Mouse (Mus musculus): ENCODE results near the gene 4930404N11Rik.
A peak's percentile ranks its signal among the peaks of the same experiment; 100 is the strongest.

Gene 4930404N11Rik

GRCm38 (mm10) chr10:81365672-81366476 is at the start of gene 4930404N11Rik:
Gene 4930404N11Rik (minus strand): TSS chr10:81365816.
- no peak for DNase-seq (ENCODE audit: low read depth)

GRCm38 (mm10) chr10:81415146-81415545 is 49.5 kb upstream of the 4930404N11Rik start:
- no peak for DNase-seq (ENCODE audit: low read depth)

GRCm38 (mm10) chr10:81414682-81415081 is 49.1 kb upstream of the 4930404N11Rik start:
- DNase-seq (ENCODE audit: low read depth) = no peak

GRCm38 (mm10) chr10:81413310-81414261 is 48.0 kb upstream of the 4930404N11Rik start:
- no peak for DNase-seq (ENCODE audit: low read depth)

- no peak for DNase-seq (ENCODE audit: low read depth)
These were observed 47.1 kb upstream of the 4930404N11Rik start for GRCm38 (mm10) chr10:81412586-81413309.

- DNase-seq (ENCODE audit: low read depth) = no peak
These were observed 46.1 kb upstream of the 4930404N11Rik start for GRCm38 (mm10) chr10:81411471-81412400.

GRCm38 (mm10) chr10:81410981-81411380 is 45.4 kb upstream of the 4930404N11Rik start:
- DNase-seq (ENCODE audit: low read depth) = no peak

- no peak for DNase-seq (ENCODE audit: low read depth)
These were observed 44.7 kb upstream of the 4930404N11Rik start for GRCm38 (mm10) chr10:81410350-81410749.

GRCm38 (mm10) chr10:81409330-81409729 is 43.7 kb upstream of the 4930404N11Rik start:
- DNase-seq (ENCODE audit: low read depth) = peak; percentile 52

GRCm38 (mm10) chr10:81408871-81409291 is 43.3 kb upstream of the 4930404N11Rik start:
- DNase-seq (ENCODE audit: low read depth) = peak; percentile 88

GRCm38 (mm10) chr10:81408424-81408729 is 42.8 kb upstream of the 4930404N11Rik start:
- no peak for DNase-seq (ENCODE audit: low read depth)

GRCm38 (mm10) chr10:81407539-81408423 is 42.2 kb upstream of the 4930404N11Rik start:
- DNase-seq (ENCODE audit: low read depth) = peak; percentile 85

- no peak for DNase-seq (ENCODE audit: low read depth)
These were observed 41.2 kb upstream of the 4930404N11Rik start for GRCm38 (mm10) chr10:81406504-81407440.

- DNase-seq (ENCODE audit: low read depth) = peak; percentile 88
These were observed 40.1 kb upstream of the 4930404N11Rik start for GRCm38 (mm10) chr10:81405588-81406201.

- DNase-seq (ENCODE audit: low read depth) = peak; percentile 65
These were observed 39.1 kb upstream of the 4930404N11Rik start for GRCm38 (mm10) chr10:81404720-81405119.

- DNase-seq (ENCODE audit: low read depth) = peak; percentile 64
These were observed 38.5 kb upstream of the 4930404N11Rik start for GRCm38 (mm10) chr10:81404082-81404481.

GRCm38 (mm10) chr10:81403511-81403910 is 37.9 kb upstream of the 4930404N11Rik start:
- DNase-seq (ENCODE audit: low read depth) = no peak

- no peak for DNase-seq (ENCODE audit: low read depth)
These were observed 36.7 kb upstream of the 4930404N11Rik start for GRCm38 (mm10) chr10:81402227-81402765.

All from induced T-regulatory cell, adult 2 months (primary cell).